Mouse (Mus musculus) adrenal gland, postnatal 14 days (tissue): ENCODE data around the gene Psmb9. TPM values are rescaled to one million over a fixed set of nuclear protein-coding genes. Genes with fewer than 3 reads are reported as not detected.
"Not testable (repeated sequence)": the region's sequence is repeated elsewhere in the genome, so short reads cannot be mapped to it uniquely, and the experiment has no call there.

ENCODE experiments used
- DNase-seq: peaks from one replicate; pipeline ENCODE4 v3.0.0; 2021; ENCODE audit warnings: mixed read lengths
- long read RNA-seq, 2 experiments: library from polyadenylated mRNA; stranded (forward); transcript quantifications; one replicate each; pipeline ENCODE4 v2.0.0; 2021
- total RNA-seq: library from RNA; stranded (reverse); gene quantifications from 2 replicates; pipeline ENCODE4 v1.2.3, GENCODE M21; 2021

Psmb9 gene
- 6.9 and 12.2 TPM in 2 replicates for total RNA-seq
- long read RNA-seq, experiment 1, transcript Psmb9-204 (6 exons, 1,352 nt), result major isoform, 14 of 17 reads
- long read RNA-seq, experiment 1, partial matches to known transcripts, result 1 of 17 reads
- long read RNA-seq, experiment 1, other reads (novel, unspliced or antisense), result 2 of 17 reads
- long read RNA-seq, experiment 2, transcript Psmb9-204 (6 exons, 1,352 nt), result major isoform, 8 of 8 reads
- long read RNA-seq, experiment 2, partial matches to known transcripts, result 0 of 8 reads
- long read RNA-seq, experiment 2, other reads (novel, unspliced or antisense), result 0 of 8 reads

DNA sequence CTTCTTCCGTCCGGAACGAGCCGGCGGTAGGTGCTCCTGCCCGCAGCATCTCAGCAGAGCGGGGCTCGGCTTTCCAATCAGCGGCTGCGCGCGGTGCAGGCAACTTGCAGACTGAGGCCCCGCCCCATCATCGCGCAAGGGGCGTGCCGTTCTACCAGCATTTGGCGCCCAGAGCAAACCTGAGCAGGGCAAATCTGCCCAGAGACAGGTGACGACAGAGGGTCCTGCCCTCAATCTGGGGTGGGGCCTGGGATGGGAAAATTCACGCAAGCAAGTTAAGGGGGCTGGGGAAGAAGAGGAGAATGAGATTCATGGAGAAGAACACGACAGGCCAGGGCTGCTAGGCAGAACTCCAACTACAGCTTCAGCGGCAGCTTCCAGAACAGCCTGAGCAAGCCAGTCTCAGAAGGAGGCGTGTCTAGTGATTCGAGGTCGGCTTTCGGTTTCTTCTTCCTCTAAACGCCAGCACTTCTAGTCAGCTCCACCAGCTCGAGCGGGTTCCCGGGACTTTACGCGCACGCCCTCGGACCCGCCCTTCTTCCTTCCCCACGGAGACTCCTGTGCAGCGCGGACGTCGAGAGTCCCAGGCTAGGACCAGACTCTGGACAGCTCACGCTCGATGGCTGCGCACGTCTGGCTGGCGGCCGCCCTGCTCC is at the start of gene Psmb9, which contains the start of gene Tap1:
Gene Psmb9, minus strand, starts transcription at position 504 of the 656 bp plus-strand sequence.
Gene Tap1, plus strand, starts transcription at position 293 of the 656 bp plus-strand sequence.
- DNase-seq, result peak; percentile 99

DNA sequence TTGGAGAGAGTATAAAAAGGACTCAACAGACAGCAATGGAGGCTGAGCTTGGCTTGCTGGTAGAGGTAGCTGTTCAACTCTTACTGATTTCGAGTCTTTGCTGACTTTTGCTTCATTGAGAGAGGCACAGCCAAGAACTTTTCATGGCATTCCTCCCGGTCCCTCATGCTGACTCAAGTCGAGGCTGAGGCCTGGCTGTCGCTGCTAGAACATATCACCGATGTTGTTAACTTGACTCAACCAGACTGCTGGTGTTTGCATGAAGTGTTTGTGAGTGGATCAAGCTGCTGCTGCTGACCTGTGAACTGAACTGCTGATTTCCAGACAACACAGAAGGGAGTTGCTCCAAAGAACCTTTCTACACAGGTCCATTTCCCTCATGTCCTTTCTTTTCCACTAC is 49.1 kb upstream of the Psmb9 start:
- no peak for DNase-seq

DNA sequence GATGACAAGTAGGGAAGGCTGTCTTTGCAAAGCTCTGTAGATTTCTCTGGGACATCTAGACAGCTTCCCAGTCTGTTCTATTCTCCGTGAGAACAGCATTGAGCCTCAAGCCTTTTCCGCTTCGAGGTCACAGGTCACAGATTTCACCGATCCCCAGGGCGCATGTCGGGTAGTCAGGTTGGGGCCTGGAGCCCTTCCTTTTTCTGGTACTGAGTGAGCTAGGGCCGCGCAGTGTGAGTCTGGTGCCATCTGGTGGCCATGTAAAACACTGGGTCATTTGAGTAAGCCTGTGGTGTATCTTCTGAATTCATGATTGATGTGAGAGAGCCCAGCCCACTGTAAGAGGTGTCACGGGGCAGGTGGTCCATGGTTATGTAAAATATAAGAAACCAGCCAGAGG is 47.4 kb upstream of the Psmb9 start:
- peak; percentile 85 for DNase-seq

DNA sequence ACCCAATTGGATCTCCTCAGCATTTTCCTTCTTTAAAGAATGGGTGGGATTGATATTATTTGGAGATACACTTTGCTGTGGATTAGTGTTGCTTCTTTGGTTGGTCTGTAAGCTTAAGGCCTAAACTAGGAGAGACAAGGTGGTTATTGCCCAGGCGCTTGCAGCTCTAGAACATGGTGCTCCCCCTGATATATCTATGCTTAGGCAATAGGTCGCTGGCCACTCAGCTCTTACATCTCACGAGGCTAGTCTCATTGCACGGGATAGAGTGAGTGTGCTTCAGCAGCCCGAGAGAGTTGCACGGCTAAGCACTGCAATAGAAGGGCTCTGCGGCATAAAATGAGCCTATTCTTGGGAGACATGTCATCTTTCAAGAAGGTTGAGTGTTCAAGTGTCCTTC is 44.5 kb upstream of the Psmb9 start:
- not testable (repeated sequence) for DNase-seq

DNA sequence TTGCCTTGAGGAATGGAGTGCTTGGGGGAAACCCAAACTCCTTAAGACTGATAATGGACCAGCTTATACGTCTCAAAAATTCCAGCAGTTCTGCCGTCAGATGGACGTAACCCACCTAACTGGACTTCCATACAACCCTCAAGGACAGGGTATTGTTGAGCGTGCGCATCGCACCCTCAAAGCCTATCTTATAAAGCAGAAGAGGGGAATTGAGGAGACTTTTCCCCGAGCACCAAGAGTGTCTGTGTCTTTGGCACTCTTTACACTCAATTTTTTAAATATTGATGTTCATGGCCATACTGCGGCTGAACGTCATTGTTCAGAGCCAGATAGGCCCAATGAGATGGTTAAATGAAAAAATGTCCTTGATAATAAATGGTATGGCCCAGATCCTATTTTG is 43.4 kb upstream of the Psmb9 start:
- DNase-seq, result not testable (repeated sequence)

- DNase-seq, result not testable (repeated sequence)
These were observed 38.3 kb upstream of the Psmb9 start for GRCm38 (mm10) chr17:34225911-34226310.

- DNase-seq, result peak; percentile 1
These were observed 37.9 kb upstream of the Psmb9 start for GRCm38 (mm10) chr17:34225426-34225825.

DNA sequence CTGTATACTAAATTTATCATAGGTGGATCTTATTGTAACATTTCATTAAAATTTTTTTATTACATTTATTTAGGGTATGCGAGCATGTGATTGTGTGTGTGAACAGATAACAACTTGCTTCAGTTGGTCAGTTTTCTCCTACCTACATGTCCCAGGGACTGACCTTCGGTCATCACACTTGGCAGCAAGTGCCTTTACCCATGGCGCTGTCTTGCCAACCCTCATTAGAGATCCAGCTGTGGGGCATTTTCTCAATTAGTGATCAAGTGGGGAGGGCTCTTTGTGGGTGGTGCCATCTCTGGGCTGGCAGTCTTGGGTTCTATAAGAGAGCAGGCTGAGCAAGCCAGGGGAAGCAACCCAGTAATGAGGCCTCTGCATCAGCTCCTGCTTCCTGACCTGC is 37.3 kb upstream of the Psmb9 start:
- DNase-seq, result no peak

DNA sequence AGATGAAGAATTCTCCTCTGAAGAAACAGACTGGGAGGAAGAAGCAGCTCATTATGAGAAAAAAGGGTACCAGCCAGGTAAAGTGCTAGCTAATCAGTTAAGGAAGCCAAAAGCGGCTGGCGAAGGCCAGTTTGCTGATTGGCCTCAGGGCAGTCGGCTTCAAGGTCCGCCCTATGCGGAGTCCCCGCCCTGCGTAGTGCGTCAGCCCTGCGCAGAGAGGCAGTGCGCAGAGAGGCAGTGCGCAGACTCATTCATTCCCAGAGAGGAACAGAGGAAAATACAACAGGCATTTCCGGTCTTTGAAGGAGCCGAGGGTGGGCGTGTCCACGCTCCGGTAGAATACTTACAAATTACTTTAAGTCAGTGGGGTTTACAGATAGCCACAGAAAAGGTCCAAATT is 32.8 kb upstream of the Psmb9 start:
- not testable (repeated sequence) for DNase-seq

DNA sequence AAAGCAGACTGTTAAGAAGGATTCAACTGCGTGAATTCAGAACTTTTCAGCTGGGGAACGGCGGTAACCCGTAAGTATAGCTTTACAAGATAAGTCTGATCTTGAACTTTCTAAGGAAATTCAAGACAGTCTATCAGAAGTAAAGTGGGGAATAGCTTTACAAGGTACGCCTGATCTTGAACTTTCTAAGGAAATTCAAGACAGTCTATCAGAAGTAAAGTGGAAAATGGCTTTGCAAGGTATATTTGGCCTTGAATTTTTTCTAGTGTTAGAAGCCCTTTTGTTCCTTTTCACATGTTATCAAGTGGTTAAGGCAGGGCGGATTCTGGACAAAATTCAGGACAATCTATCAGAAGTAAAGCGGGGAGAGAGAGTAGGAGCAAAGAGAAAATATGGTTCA is 32.2 kb upstream of the Psmb9 start:
- DNase-seq, result not testable (repeated sequence)

DNA sequence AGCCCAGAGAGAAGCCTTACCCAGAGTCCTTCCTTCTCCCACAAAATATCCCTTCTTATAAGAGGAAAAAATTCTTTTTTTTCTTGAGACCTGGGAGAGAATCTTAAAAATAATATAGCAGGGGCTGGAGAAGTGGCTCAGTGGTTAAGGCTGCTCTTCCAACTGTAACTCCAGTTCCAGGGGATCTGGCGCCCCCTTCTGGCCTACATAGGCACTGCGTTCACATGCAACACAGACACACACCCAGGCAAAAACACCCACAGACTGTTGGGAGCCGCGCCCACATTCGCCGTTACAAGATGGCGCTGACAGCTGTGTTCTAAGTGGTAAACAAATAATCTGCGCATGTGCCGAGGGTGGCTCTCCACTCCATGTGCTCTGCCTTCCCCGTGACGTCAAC is 31.5 kb upstream of the Psmb9 start:
- DNase-seq, result peak; percentile 80

DNA sequence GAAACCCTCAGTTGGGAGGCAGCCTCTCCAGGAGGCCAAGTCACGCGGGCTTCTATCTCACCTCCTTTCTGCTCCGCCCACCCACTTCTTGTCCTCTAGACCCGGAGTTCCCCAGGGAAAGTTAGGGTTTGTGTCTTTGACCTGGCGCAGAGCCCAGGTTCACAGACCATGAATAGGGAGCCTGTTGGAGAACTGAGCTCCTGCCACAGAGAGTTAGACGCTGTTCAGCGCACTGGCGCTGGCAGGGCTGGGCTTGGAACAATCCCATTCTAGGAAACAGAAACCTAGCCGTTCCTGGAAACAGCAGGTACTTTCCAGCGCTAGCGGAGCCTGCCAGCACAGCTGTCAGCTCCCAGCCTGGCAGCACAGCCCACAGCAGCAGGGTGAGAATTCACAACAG is 31.1 kb upstream of the Psmb9 start:
- peak; percentile 65 for DNase-seq

- DNase-seq, result peak; percentile 2
These were observed 30.4 kb upstream of the Psmb9 start for GRCm38 (mm10) chr17:34217986-34218385.

- peak; percentile 3 for DNase-seq
These were observed 29.8 kb upstream of the Psmb9 start for GRCm38 (mm10) chr17:34217216-34217928.

DNA sequence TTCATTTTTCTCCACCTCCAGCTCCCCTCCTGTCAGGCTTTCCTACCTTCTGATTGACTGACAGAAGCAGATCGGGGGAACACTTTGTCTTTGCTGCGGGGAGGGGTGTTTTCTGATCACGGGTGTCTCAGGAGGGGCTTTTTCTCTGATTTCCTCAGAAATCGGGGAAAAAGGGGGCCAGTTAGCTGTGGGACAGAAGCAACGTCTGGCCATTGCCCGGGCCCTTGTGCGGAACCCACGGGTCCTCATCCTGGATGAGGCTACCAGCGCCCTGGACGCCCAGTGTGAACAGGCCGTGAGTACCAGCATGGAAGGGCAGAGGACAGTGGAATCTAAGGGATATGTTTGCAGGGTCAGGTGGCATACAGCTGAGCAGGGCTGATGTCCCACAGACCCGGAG is 27.6 kb upstream of the Psmb9 start:
- DNase-seq, result peak; percentile 1

DNA sequence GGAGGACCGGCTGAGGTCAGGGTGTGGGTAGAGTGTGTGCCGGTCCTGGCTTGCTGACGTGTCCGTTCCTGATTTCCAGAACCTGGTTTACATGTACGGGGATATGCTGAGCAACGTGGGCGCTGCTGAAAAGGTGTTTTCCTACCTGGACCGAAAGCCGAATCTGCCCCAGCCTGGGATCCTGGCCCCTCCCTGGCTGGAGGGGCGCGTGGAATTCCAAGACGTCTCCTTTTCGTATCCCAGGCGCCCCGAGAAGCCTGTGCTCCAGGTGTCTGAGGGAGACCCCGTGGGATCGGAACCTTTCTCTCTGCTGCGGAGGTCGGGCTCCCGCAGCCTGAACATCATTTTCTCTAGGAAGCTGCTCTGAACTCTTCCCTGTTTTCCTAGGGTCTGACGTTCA is 26.4 kb upstream of the Psmb9 start:
- DNase-seq, result peak; percentile 1

DNA sequence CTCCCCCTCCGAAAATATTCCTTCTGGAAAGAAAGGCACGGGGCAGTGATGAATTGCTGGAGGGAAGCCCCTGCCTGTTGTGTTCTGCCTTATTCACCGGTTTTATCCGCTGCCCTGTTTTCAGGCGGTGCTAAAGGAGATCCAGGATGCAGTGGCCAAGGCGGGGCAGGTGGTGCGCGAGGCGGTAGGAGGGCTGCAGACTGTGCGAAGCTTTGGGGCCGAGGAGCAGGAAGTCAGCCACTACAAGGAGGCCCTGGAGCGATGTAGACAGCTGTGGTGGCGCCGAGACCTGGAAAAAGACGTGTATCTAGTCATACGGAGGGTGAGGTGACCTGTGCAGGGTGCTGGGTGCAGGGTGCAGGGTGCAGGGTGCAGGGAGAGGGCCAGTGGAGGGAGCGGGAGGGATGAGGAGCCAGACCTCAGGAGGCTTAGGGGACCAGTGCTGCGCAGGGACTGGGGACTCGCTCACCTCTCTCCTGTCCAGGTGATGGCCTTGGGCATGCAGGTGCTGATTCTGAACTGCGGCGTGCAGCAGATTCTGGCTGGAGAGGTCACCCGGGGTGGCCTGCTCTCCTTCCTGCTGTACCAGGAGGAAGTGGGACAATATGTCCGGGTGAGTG is 24.3 kb upstream of the Psmb9 start:
- peak; percentile 3 for DNase-seq

- peak; percentile 58 for DNase-seq
These were observed 23.0 kb upstream of the Psmb9 start for GRCm38 (mm10) chr17:34210599-34210998.

DNA sequence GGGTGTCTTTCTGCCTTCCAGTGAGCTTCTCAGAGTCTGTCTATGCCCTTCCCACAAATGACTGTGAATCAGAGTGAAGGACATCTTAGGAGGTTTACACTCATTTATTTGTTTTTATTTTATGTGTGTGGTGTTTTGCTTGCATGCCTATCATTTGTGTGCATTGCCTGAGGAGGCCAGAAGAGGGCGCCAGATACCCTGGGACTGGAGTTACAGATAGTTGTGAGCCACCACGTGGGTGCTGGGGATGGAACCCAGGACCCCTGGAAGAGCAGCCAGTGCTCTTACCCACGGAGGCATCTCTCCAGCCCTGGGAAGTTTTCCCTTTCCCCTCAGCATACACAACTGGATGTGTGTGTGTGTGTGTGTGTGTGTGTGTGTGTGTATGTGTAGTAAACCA is 22.1 kb upstream of the Psmb9 start:
- peak; percentile 20 for DNase-seq

GRCm38 (mm10) chr17:34208421-34208820 is 20.9 kb upstream of the Psmb9 start:
- no peak for DNase-seq

- DNase-seq, result no peak
These were observed 20.3 kb upstream of the Psmb9 start for GRCm38 (mm10) chr17:34207866-34208265.

DNA sequence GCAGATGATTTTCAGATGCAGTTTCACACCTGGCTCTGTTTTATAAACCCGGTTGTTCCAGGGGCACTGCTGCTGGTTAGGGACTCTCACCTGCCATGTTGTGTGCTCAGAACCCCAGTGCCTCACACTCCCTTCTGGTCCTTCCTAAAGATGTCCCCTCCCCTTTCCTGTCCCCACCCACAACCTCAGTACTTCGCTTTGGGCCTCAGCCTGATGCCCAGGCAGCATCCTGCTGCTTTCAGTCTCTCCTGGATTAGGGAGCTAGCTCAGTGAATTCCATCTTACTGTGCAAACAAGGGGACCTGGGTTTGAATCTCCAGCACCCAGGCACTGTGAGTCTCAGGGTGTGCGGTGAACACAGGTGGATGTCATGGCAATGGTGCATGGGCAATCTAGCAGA is 19.9 kb upstream of the Psmb9 start:
- peak; percentile 2 for DNase-seq

GRCm38 (mm10) chr17:34206731-34207130 is 19.2 kb upstream of the Psmb9 start:
- DNase-seq, result peak; percentile 1
